Mouse (Mus musculus): ENCODE data around the gene Slit2. TPM values are rescaled to one million over a fixed set of nuclear protein-coding genes. Genes with fewer than 3 reads are reported as not detected.

The Slit2 gene
- polyA plus RNA-seq, 1 experiment from 2014 or later, result 47.2 TPM

DNA sequence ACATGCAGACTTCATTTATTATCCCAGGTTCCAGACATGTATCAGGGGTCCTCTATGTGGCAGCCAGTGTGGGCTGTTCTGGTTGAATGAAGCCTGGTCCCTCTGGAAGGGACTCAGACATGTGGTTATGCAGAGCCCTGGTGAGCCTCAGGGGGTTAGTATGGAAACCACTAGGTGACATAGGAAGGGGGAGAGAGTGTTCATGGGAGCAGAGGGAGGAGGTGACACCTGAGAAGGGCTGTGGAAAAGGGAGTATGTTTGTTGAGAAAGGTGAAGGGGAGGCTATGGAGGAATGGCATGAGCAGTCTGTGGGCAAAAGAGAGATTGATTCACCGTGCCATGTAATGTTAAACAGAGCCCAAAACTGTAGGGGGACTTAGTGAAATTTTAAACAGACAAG lies 51.9 kb downstream of the Slit2 start:
- ATAC-seq (replicated peaks; ENCODE audit: insufficient number of reproducible peaks, low FRiP score, low TSS enrichment), result no peak
- WGBS (ENCODE audit: insufficient replicate concordance), result 64% methylated on average over 1 of the region's 1 CpGs
- Histone ChIP-seq H3K36me3 (ENCODE audit: control insufficient read depth, insufficient read depth, low read length) (no peaks in the 10 kb centered on the region), H3K9me3 (replicated peaks; ENCODE audit: control insufficient read depth, low read length) (no peaks in the 10 kb centered on the region), H3K9ac (ENCODE audit: low read depth, low read length) (no peak overlapping the region), H3K27ac (ENCODE audit: low read depth, low read length) (no peak overlapping the region), H3K4me3 (ENCODE audit: low read depth, low read length) (no peak overlapping the region), H3K4me2 (no peak overlapping the region), H3K27me3 (ENCODE audit: control insufficient read depth, insufficient read depth, low read length) (no peaks in the 10 kb centered on the region), H3K4me1 (ENCODE audit: control insufficient read depth, insufficient read depth, low read length) (no peaks in the 10 kb centered on the region)

DNA sequence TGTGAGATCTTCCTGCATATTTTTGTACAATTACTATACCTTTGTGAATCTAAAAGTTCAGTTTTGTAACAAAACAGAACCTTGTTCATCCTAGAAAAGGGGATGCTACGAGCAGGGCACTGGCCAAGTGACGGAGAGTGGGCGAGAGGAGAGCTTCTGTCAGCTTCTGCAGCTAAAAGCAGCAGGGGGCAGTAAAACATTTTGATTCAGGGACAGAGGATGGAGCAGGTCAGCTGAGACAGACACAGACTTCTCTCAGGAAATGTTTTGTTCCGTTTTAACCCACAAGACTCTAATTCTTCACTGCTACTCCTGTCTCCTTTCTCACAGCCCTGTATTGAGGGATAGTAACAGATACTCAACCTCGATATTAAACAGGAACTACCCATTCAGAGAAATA lies 55.1 kb downstream of the Slit2 start:
- no peaks in the 10 kb centered on the region for H3K36me3 ChIP-seq (ENCODE audit: control insufficient read depth, insufficient read depth, low read length)
- no peak overlapping the region for H3K9ac ChIP-seq (ENCODE audit: low read depth, low read length)
- no peak overlapping the region for H3K4me2 ChIP-seq
- H3K4me3 ChIP-seq (ENCODE audit: low read depth, low read length), result no peak overlapping the region
- H3K9me3 ChIP-seq (replicated peaks; ENCODE audit: control insufficient read depth, low read length), result no peaks in the 10 kb centered on the region
- H3K27ac ChIP-seq (ENCODE audit: low read depth, low read length), result no peak overlapping the region
- no peak for ATAC-seq (replicated peaks; ENCODE audit: insufficient number of reproducible peaks, low FRiP score, low TSS enrichment)
- H3K4me1 ChIP-seq (ENCODE audit: control insufficient read depth, insufficient read depth, low read length), result no peaks in the 10 kb centered on the region
- 43% methylated on average over 5 of the region's 5 CpGs for WGBS (ENCODE audit: insufficient replicate concordance)
- H3K27me3 ChIP-seq (ENCODE audit: control insufficient read depth, insufficient read depth, low read length), result no peaks in the 10 kb centered on the region

DNA sequence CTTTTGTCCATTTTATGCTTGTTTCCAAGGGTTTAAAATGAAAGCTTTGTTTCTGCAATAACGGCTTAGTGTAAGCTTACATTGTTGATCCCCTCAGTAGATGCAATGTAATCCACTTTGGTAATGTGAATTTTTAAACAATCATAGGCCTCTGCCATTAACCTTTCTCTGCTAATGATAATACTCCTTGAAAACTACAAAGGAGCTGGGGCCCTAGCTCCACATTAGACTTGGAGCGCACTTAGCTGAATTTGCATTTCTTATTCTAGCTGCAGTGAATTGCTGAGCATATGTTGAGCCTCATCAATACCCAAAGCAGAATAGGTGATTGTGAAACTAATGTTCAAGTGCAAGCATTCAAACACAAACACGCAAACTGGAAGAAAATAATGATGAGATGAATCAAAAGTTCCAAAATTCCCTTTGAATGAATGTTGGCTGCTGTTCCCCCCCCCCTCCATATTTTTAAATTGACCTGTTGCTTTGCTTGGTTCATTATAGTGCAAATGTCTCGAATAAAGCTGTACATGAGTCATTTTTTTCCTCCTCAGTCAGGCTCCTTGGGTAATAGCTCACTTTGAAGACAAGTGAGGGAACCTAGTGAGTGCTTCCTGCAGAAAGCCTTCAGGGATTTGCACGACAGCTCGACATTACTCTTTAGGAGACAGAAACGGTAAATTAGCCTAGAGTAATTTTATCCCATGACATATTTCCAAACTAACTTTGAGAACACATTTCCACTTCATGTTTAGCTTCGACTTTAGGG lies 66.2 kb downstream of the Slit2 start:
- Histone ChIP-seq H3K36me3 (ENCODE audit: control insufficient read depth, insufficient read depth, low read length) (no peaks in the 10 kb centered on the region), H3K4me3 (ENCODE audit: low read depth, low read length) (no peak overlapping the region), H3K9me3 (replicated peaks; ENCODE audit: control insufficient read depth, low read length) (no peaks in the 10 kb centered on the region), H3K4me1 (ENCODE audit: control insufficient read depth, insufficient read depth, low read length) (no peaks in the 10 kb centered on the region), H3K4me2 (no peak overlapping the region), H3K9ac (ENCODE audit: low read depth, low read length) (no peak overlapping the region), H3K27ac (ENCODE audit: low read depth, low read length) (no peak overlapping the region), H3K27me3 (ENCODE audit: control insufficient read depth, insufficient read depth, low read length) (no peaks in the 10 kb centered on the region)
- ATAC-seq (replicated peaks; ENCODE audit: insufficient number of reproducible peaks, low FRiP score, low TSS enrichment), result no peak
- WGBS (ENCODE audit: insufficient replicate concordance), result 67% methylated on average over 8 of the region's 8 CpGs

DNA sequence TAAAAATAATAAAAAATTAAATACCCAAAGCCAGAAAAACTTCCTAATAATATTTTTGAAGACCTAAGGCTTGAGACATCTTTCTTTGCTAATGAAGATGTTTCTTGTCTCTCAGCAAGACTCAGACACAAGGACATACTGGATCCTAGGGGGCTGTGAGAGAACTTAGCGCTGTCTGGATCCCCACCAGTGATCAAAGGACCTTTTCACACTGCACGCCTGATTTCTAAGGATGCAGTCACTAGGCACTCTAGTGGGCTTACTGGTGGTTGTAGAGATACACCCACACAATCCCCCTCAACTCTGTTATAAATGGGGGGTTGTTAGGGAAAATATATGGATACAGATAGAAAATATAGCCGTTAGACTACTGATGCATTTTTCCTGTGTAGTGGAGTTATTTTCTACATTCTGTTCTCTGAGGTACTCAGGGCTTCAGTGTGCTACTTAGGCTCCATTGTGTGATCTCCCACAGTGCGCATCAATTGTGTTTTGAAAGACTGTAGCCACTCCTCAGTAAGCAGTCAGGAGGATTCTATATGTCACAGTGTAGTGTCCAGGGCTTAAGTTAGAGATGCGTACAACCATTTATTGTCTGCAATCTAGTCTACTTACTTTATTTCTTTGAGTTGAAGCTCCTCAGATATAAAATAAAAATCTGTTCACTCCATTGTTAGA lies 67.8 kb downstream of the Slit2 start:
- Histone ChIP-seq H3K27me3 (ENCODE audit: control insufficient read depth, insufficient read depth, low read length) (no peaks in the 10 kb centered on the region), H3K4me1 (ENCODE audit: control insufficient read depth, insufficient read depth, low read length) (no peaks in the 10 kb centered on the region), H3K4me3 (ENCODE audit: low read depth, low read length) (no peak overlapping the region), H3K27ac (ENCODE audit: low read depth, low read length) (no peak overlapping the region), H3K9ac (ENCODE audit: low read depth, low read length) (no peak overlapping the region), H3K4me2 (no peak overlapping the region), H3K9me3 (replicated peaks; ENCODE audit: control insufficient read depth, low read length) (no peaks in the 10 kb centered on the region), H3K36me3 (ENCODE audit: control insufficient read depth, insufficient read depth, low read length) (no peaks in the 10 kb centered on the region)
- no peak for ATAC-seq (replicated peaks; ENCODE audit: insufficient number of reproducible peaks, low FRiP score, low TSS enrichment)
- WGBS (ENCODE audit: insufficient replicate concordance), result 77% methylated on average over 5 of the region's 5 CpGs

DNA sequence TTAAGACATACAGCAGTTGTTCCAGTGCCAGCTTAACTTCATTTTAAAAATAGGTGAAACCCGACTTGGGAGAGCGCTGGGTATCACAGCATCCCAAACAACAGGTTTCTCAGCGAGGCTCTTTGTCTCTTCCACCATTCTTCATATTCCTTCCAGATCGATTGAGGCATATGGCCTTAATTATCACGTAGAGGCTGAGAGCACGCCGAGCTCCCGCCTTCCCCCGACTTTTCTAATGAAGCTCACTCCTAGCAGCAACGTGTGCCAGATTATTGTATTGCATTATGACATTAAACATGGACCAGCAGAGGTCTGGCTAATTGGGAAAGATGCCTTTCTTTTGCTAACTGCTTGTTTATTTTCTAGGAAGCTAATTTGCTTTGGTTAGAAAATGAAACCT lies 75.7 kb downstream of the Slit2 start:
- 68% methylated on average over 10 of the region's 10 CpGs for WGBS (ENCODE audit: insufficient replicate concordance)
- H3K4me3 ChIP-seq (ENCODE audit: low read depth, low read length), result no peak overlapping the region
- H3K27me3 ChIP-seq (ENCODE audit: control insufficient read depth, insufficient read depth, low read length), result no peaks in the 10 kb centered on the region
- no peaks in the 10 kb centered on the region for H3K4me1 ChIP-seq (ENCODE audit: control insufficient read depth, insufficient read depth, low read length)
- no peak overlapping the region for H3K9ac ChIP-seq (ENCODE audit: low read depth, low read length)
- no peak for ATAC-seq (replicated peaks; ENCODE audit: insufficient number of reproducible peaks, low FRiP score, low TSS enrichment)
- H3K4me2 ChIP-seq, result no peak overlapping the region
- H3K27ac ChIP-seq (ENCODE audit: low read depth, low read length), result no peak overlapping the region
- no peaks in the 10 kb centered on the region for H3K9me3 ChIP-seq (replicated peaks; ENCODE audit: control insufficient read depth, low read length)
- H3K36me3 ChIP-seq (ENCODE audit: control insufficient read depth, insufficient read depth, low read length), result no peaks in the 10 kb centered on the region

- Histone ChIP-seq H3K9me3 (replicated peaks; ENCODE audit: control insufficient read depth, low read length) (no peaks in the 10 kb centered on the region), H3K4me3 (ENCODE audit: low read depth, low read length) (no peak overlapping the region), H3K9ac (ENCODE audit: low read depth, low read length) (no peak overlapping the region), H3K4me2 (no peak overlapping the region), H3K27me3 (ENCODE audit: control insufficient read depth, insufficient read depth, low read length) (no peaks in the 10 kb centered on the region), H3K4me1 (ENCODE audit: control insufficient read depth, insufficient read depth, low read length) (no peaks in the 10 kb centered on the region), H3K36me3 (ENCODE audit: control insufficient read depth, insufficient read depth, low read length) (no peaks in the 10 kb centered on the region), H3K27ac (ENCODE audit: low read depth, low read length) (no peak overlapping the region)
- 61% methylated on average over 2 of the region's 2 CpGs for WGBS (ENCODE audit: insufficient replicate concordance)
- ATAC-seq (replicated peaks; ENCODE audit: insufficient number of reproducible peaks, low FRiP score, low TSS enrichment), result no peak
Measured at GRCm38 (mm10) chr5:48060715-48061114, 77.8 kb downstream of the Slit2 start.

GRCm38 (mm10) chr5:48078730-48079129 lies 95.8 kb downstream of the Slit2 start:
- no peaks in the 10 kb centered on the region for H3K9me3 ChIP-seq (replicated peaks; ENCODE audit: control insufficient read depth, low read length)
- 0 out of 2 replicates have a peak, but pooled peaks cover 2% of the 10 kb centered on the region for H3K4me1 ChIP-seq (ENCODE audit: control insufficient read depth, insufficient read depth, low read length)
- no peak overlapping the region for H3K4me2 ChIP-seq
- H3K36me3 ChIP-seq (ENCODE audit: control insufficient read depth, insufficient read depth, low read length), result no peaks in the 10 kb centered on the region
- 57% methylated on average over 1 of the region's 1 CpGs for WGBS (ENCODE audit: insufficient replicate concordance)
- no peak overlapping the region for H3K27ac ChIP-seq (ENCODE audit: low read depth, low read length)
- no peak overlapping the region for H3K4me3 ChIP-seq (ENCODE audit: low read depth, low read length)
- no peak overlapping the region for H3K9ac ChIP-seq (ENCODE audit: low read depth, low read length)
- ATAC-seq (replicated peaks; ENCODE audit: insufficient number of reproducible peaks, low FRiP score, low TSS enrichment), result no peak
- no peaks in the 10 kb centered on the region for H3K27me3 ChIP-seq (ENCODE audit: control insufficient read depth, insufficient read depth, low read length)

- Histone ChIP-seq H3K36me3 (ENCODE audit: control insufficient read depth, insufficient read depth, low read length) (no peaks in the 10 kb centered on the region), H3K9me3 (replicated peaks; ENCODE audit: control insufficient read depth, low read length) (no peaks in the 10 kb centered on the region), H3K9ac (ENCODE audit: low read depth, low read length) (no peak overlapping the region), H3K4me1 (ENCODE audit: control insufficient read depth, insufficient read depth, low read length) (0 out of 2 replicates have a peak, but pooled peaks cover 2% of the 10 kb centered on the region), H3K4me3 (ENCODE audit: low read depth, low read length) (no peak overlapping the region), H3K27ac (ENCODE audit: low read depth, low read length) (no peak overlapping the region), H3K27me3 (ENCODE audit: control insufficient read depth, insufficient read depth, low read length) (no peaks in the 10 kb centered on the region), H3K4me2 (no peak overlapping the region)
- 80% methylated on average over 8 of the region's 8 CpGs for WGBS (ENCODE audit: insufficient replicate concordance)
- no peak for ATAC-seq (replicated peaks; ENCODE audit: insufficient number of reproducible peaks, low FRiP score, low TSS enrichment)
Measured at GRCm38 (mm10) chr5:48081223-48081881, 98.4 kb downstream of the Slit2 start.

All from heart, embryonic 11.5 days (tissue).